Mouse (Mus musculus): ENCODE results near the gene Tm2d1. TPM values are rescaled to one million over a fixed set of nuclear protein-coding genes. Genes with fewer than 3 reads are reported as not detected.
"Not testable (repeated sequence)": the region's sequence is repeated elsewhere in the genome, so short reads cannot be mapped to it uniquely, and the experiment has no call there.

Gene Tm2d1
- polyA plus RNA-seq (2016; fragmentation: Nextera tagmentation; extraction: Ambion mirVana): 66.3 and 73.8 TPM in 2 replicates

- Histone ChIP-seq H3K27ac (peak within 1 kb of the TSS; percentile 99), H3K4me3 (peak within 1 kb of the TSS; percentile 97), H3K9me3 (replicated peaks) (no peaks in the 10 kb centered on the region), H3K27me3 (ENCODE audit: low read depth, poor library complexity, severe bottlenecking) (no peaks in the 10 kb centered on the region), H3K36me3 (peaks cover 19% of the 10 kb centered on the region), H3K4me1 (peaks cover 20% of the 10 kb centered on the region)
- DNase-seq (ENCODE audit: low spot score): peak; percentile 90
- under 1% methylated on average over 46 of the region's 46 CpGs for WGBS
Measured at GRCm38 (mm10) chr4:98382716-98383424, at the start of gene Tm2d1. Gene Tm2d1, minus strand, starts transcription at chr4:98383306.

GRCm38 (mm10) chr4:98428371-98428770, 45.3 kb upstream of the Tm2d1 start:
- DNase-seq (ENCODE audit: low spot score): no peak
- Histone ChIP-seq H3K4me3 (no peak overlapping the region), H3K4me1 (peaks cover 3% of the 10 kb centered on the region; the same call in 1 of the 2 replicates), H3K27ac (no peak overlapping the region), H3K27me3 (ENCODE audit: low read depth, poor library complexity, severe bottlenecking) (no peaks in the 10 kb centered on the region), H3K9me3 (replicated peaks) (no peaks in the 10 kb centered on the region), H3K36me3 (peaks cover 18% of the 10 kb centered on the region; the same call in 1 of the 2 replicates)
- WGBS: 91% methylated on average over 8 of the region's 8 CpGs

GRCm38 (mm10) chr4:98415150-98415549, 32.0 kb upstream of the Tm2d1 start:
- DNase-seq (ENCODE audit: low spot score); H3K27me3 ChIP-seq (ENCODE audit: low read depth, poor library complexity, severe bottlenecking); H3K27ac ChIP-seq; H3K4me1 ChIP-seq; H3K9me3 ChIP-seq (replicated peaks); H3K4me3 ChIP-seq: not testable (repeated sequence)
- H3K36me3 ChIP-seq: peaks cover 18% of the 10 kb centered on the region
- 93% methylated on average over 8 of the region's 8 CpGs for WGBS

DNA sequence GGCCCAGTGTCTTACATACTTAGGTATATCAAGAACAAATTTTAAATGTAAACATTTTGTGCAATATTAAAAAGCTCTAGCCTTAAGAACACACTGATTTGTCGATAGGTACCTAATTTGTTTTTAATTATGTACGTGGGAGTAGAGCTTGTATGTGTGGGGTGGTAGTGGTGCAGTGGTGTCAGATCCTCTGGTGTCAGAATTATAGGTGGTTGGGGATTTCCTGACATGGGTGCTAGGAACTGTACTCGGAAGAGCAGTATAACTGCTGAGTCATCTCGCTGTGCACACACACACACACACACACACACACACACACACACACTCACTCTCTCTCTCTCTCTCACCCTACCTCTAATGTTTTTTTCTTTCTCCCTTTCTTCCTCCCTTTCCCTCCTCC, 25.3 kb upstream of the Tm2d1 start:
- Histone ChIP-seq H3K27me3 (ENCODE audit: low read depth, poor library complexity, severe bottlenecking) (no peaks in the 10 kb centered on the region), H3K27ac (no peak overlapping the region), H3K9me3 (replicated peaks) (no peaks in the 10 kb centered on the region), H3K4me3 (no peak overlapping the region), H3K4me1 (no peaks in the 10 kb centered on the region), H3K36me3 (peaks cover 10% of the 10 kb centered on the region; the same call in 1 of the 2 replicates)
- WGBS: 96% methylated on average over 4 of the region's 4 CpGs
- DNase-seq (ENCODE audit: low spot score): no peak

- no peaks in the 10 kb centered on the region for H3K9me3 ChIP-seq (replicated peaks)
- 90% methylated on average over 6 of the region's 6 CpGs for WGBS
- no peaks in the 10 kb centered on the region for H3K36me3 ChIP-seq
- DNase-seq (ENCODE audit: low spot score): no peak
- no peak overlapping the region for H3K27ac ChIP-seq
- no peak overlapping the region for H3K4me3 ChIP-seq
- H3K4me1 ChIP-seq: no peaks in the 10 kb centered on the region
- no peaks in the 10 kb centered on the region for H3K27me3 ChIP-seq (ENCODE audit: low read depth, poor library complexity, severe bottlenecking)
Measured at GRCm38 (mm10) chr4:98404412-98404811, 21.3 kb upstream of the Tm2d1 start.

GRCm38 (mm10) chr4:98403492-98403891, 20.4 kb upstream of the Tm2d1 start:
- DNase-seq (ENCODE audit: low spot score): no peak
- no peaks in the 10 kb centered on the region for H3K9me3 ChIP-seq (replicated peaks)
- no peaks in the 10 kb centered on the region for H3K4me1 ChIP-seq
- H3K27ac ChIP-seq: no peak overlapping the region
- H3K36me3 ChIP-seq: no peaks in the 10 kb centered on the region
- WGBS: 96% methylated on average over 4 of the region's 4 CpGs
- no peak overlapping the region for H3K4me3 ChIP-seq
- H3K27me3 ChIP-seq (ENCODE audit: low read depth, poor library complexity, severe bottlenecking): no peaks in the 10 kb centered on the region

DNA sequence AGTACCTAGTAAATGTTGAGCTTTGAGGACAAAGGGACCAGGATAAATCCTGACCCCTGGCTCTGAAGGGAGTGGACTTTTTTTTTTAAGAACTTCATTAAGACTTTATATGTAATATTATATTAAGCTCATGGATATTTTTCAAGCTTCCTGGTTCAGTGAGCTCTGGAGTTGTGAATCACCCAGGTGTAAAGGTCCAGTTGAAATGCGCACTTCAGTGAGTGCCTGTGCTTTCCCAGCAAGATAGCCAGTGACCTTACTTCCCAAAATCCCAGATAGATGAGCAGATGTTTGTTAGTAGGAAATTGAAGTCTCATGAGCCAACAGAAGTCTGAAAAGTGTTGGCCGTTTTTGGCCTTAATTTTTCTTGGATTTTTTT, 18.5 kb upstream of the Tm2d1 start:
- 72% methylated on average over 2 of the region's 2 CpGs for WGBS
- H3K27ac ChIP-seq: no peak overlapping the region
- no peaks in the 10 kb centered on the region for H3K27me3 ChIP-seq (ENCODE audit: low read depth, poor library complexity, severe bottlenecking)
- H3K4me3 ChIP-seq: no peak overlapping the region
- H3K9me3 ChIP-seq (replicated peaks): no peaks in the 10 kb centered on the region
- DNase-seq (ENCODE audit: low spot score): no peak
- H3K36me3 ChIP-seq: no peaks in the 10 kb centered on the region
- H3K4me1 ChIP-seq: no peaks in the 10 kb centered on the region

GRCm38 (mm10) chr4:98400926-98401583, 17.9 kb upstream of the Tm2d1 start:
- DNase-seq (ENCODE audit: low spot score): no peak
- Histone ChIP-seq H3K27me3 (ENCODE audit: low read depth, poor library complexity, severe bottlenecking) (no peaks in the 10 kb centered on the region), H3K27ac (no peak overlapping the region), H3K9me3 (replicated peaks) (no peaks in the 10 kb centered on the region), H3K36me3 (no peaks in the 10 kb centered on the region), H3K4me1 (peaks cover 4% of the 10 kb centered on the region; the same call in 1 of the 2 replicates), H3K4me3 (no peak overlapping the region)
- WGBS: 22% methylated on average over 6 of the region's 6 CpGs

DNA sequence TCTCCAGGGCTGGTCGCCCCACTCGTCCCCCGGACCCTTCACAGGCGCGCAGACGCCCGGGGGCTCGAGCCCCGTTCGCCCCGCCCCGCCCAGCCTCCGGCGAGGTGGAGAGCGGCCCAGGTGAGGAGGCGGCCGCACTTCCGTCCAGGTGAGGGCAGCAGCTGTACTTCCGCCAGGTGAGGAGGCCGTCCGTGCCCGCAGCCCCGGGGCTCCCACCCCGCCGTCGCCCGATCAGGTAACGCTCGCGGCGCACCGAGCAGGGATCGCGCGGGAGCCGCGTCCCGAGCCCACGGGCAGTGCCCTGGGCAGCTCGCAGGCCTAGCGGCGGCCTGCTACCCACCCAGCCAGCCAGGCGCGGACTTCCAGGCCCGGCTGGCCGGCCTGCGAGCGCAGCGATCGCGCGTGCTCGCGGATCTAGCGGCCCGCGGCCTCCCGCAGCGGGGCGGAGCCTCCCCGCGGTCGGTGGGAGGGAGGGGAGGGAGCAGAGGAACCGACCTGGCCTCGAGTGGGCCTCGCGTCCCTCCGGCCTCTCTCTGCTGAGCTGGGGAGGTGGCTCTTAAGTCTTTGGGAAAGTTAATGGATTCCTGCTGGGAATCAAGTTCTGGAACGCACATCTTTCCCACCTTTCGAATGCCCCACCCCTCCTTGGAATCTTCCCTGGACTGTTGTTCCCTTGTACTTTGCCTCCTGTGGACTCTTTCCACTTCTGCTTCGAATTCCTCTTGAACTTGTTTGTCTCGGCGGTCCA, 12.8 kb upstream of the Tm2d1 start, which contains the start of gene Patj:
TSS of gene Patj (plus strand) at position 96 of the 748 bp plus-strand sequence.
- WGBS: under 1% methylated on average over 73 of the region's 73 CpGs
- peak within 1 kb of the TSS; percentile 83 for H3K4me3 ChIP-seq

GRCm38 (mm10) chr4:98395346-98395689, 12.2 kb upstream of the Tm2d1 start:
- no peak for DNase-seq (ENCODE audit: low spot score)
- H3K36me3 ChIP-seq: no peaks in the 10 kb centered on the region
- H3K4me1 ChIP-seq: peaks cover 16% of the 10 kb centered on the region
- H3K4me3 ChIP-seq: peak overlapping the region; percentile 83
- no peaks in the 10 kb centered on the region for H3K27me3 ChIP-seq (ENCODE audit: low read depth, poor library complexity, severe bottlenecking)
- peak overlapping the region; percentile 96 for H3K27ac ChIP-seq
- 8% methylated on average over 7 of the region's 7 CpGs for WGBS
- H3K9me3 ChIP-seq (replicated peaks): no peaks in the 10 kb centered on the region

More for the DNA sequence above, 12.8 kb upstream of the Tm2d1 start, which contains the start of gene Patj:
- Histone ChIP-seq H3K36me3 (no peaks in the 10 kb centered on the region), H3K4me1 (peaks cover 16% of the 10 kb centered on the region), H3K27me3 (ENCODE audit: low read depth, poor library complexity, severe bottlenecking) (no peaks in the 10 kb centered on the region), H3K9me3 (replicated peaks) (no peaks in the 10 kb centered on the region), H3K27ac (peak within 1 kb of the TSS; percentile 96)
- peak; percentile 75 for DNase-seq (ENCODE audit: low spot score)

DNA sequence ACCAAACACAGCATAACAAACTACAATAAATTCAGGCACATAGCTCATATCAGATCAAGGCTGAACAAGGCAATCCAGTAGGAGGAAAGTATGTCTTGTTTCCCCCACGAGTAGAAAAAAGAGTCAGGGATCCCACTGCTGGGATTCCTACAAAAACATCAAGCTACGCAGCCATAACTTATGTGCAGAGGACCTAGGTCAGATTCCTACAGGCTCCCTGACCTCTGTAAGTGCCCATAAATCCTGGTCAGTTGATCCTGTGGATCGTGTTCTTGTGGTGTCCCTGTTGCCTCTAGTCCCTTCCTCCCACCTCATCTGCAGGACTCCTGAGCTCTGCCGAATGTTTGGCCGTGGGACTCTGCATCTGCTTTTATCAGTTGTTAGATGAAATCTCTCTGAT, 1.9 kb upstream of the Tm2d1 start:
- DNase-seq (ENCODE audit: low spot score): no peak
- WGBS: 19% methylated on average over 5 of the region's 5 CpGs
- no peaks in the 10 kb centered on the region for H3K27me3 ChIP-seq (ENCODE audit: low read depth, poor library complexity, severe bottlenecking)

DNA sequence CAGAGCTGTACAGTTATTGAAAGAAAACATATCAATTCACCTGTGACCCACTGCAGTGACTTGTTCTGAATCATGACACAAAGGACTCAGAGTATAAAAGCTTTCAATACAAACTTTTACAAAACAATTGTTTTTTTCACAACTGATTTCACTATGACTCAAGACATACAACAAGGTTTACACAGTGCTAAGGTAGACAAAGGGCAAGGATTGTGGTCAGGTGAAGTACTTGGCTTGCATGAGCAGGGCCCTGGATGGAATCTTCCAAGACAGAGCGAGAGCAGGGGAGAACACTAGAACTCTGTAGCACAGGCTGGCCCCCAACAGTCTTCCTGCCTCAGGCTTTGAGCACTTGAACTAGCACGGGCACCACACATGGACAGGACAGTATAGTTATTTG, 6.2 kb downstream of the Tm2d1 start:
- Histone ChIP-seq H3K4me3 (no peak overlapping the region), H3K9me3 (replicated peaks) (no peaks in the 10 kb centered on the region), H3K4me1 (peaks cover 4% of the 10 kb centered on the region; the same call in 1 of the 2 replicates), H3K36me3 (peaks cover 25% of the 10 kb centered on the region), H3K27ac (no peak overlapping the region), H3K27me3 (ENCODE audit: low read depth, poor library complexity, severe bottlenecking) (no peaks in the 10 kb centered on the region)
- no peak for DNase-seq (ENCODE audit: low spot score)
- 94% methylated on average over 2 of the region's 2 CpGs for WGBS

More for the DNA sequence above, 1.9 kb upstream of the Tm2d1 start:
- H3K4me3 ChIP-seq: no peak overlapping the region
- H3K9me3 ChIP-seq (replicated peaks): no peaks in the 10 kb centered on the region
- no peak overlapping the region; the same call in 1 of the 2 replicates for H3K27ac ChIP-seq
- peaks cover 20% of the 10 kb centered on the region for H3K4me1 ChIP-seq
- H3K36me3 ChIP-seq: no peaks in the 10 kb centered on the region

GRCm38 (mm10) chr4:98375401-98375800, 7.7 kb downstream of the Tm2d1 start:
- 58% methylated on average over 4 of the region's 4 CpGs for WGBS
- Histone ChIP-seq H3K9me3 (replicated peaks) (no peaks in the 10 kb centered on the region), H3K27me3 (ENCODE audit: low read depth, poor library complexity, severe bottlenecking) (no peaks in the 10 kb centered on the region), H3K4me3 (no peak overlapping the region), H3K36me3 (peaks cover 31% of the 10 kb centered on the region), H3K4me1 (no peaks in the 10 kb centered on the region), H3K27ac (no peak overlapping the region)
- DNase-seq (ENCODE audit: low spot score): no peak
